Mouse (Mus musculus) cortical plate, adult 2 months (tissue): ENCODE data around the gene Shmt2.

ENCODE experiments used
- CTCF ChIP-seq: fragments of 200-500 bp; IDR thresholded peaks from 2 replicates; pipeline ENCODE4 v1.5.1; 2011; ENCODE audit warnings: mild to moderate bottlenecking, control low read depth, low read length; ENCODE audit not compliant: insufficient read depth; ENCODE audit errors: extremely low read depth
- POLR2A ChIP-seq: fragments of 200-500 bp; IDR thresholded peaks from 2 replicates; pipeline ENCODE4 v1.6.1; 2011; ENCODE audit warnings: mild to moderate bottlenecking, low read length, control low read depth; ENCODE audit not compliant: insufficient read depth; ENCODE audit errors: extremely low read depth

GRCm38 (mm10) chr10:127527481-127527880, 5.2 kb upstream of the Shmt2 start:
- no peak for TF ChIP-seq POLR2A
- TF ChIP-seq CTCF, result no peak
